Mouse (Mus musculus) megakaryocyte, embryonic 14.5 days (primary cell): ENCODE measurements around the gene Srsf11.

Experiments used
- FLI1 ChIP-seq: IDR thresholded peaks from 2 replicates; pipeline ENCODE4 v1.6.1; 2012; ENCODE audit warnings: low read length, inconsistent platforms, mixed read lengths
- GATA1 ChIP-seq: IDR thresholded peaks from 3 replicates; pipeline ENCODE4 v1.6.1; 2012; ENCODE audit warnings: mixed read lengths, low read length, inconsistent platforms, borderline replicate concordance

GRCm38 (mm10) chr3:158075004-158075403 is 38.6 kb upstream of the Srsf11 start:
- TF ChIP-seq GATA1 (no peak), FLI1 (no peak)
